Mouse (Mus musculus) urinary bladder, postnatal 4 days (tissue): ENCODE results near the gene Ccdc173.
"Not testable (repeated sequence)": the region's sequence is repeated elsewhere in the genome, so short reads cannot be mapped to it uniquely, and the experiment has no call there.

Experiments
- DNase-seq, 2 experiments: peaks; one replicate each; pipeline ENCODE4 v3.0.0; 2021 to 2022; ENCODE audit warnings: low spot score in 2 of 2

Ccdc173 gene

DNA sequence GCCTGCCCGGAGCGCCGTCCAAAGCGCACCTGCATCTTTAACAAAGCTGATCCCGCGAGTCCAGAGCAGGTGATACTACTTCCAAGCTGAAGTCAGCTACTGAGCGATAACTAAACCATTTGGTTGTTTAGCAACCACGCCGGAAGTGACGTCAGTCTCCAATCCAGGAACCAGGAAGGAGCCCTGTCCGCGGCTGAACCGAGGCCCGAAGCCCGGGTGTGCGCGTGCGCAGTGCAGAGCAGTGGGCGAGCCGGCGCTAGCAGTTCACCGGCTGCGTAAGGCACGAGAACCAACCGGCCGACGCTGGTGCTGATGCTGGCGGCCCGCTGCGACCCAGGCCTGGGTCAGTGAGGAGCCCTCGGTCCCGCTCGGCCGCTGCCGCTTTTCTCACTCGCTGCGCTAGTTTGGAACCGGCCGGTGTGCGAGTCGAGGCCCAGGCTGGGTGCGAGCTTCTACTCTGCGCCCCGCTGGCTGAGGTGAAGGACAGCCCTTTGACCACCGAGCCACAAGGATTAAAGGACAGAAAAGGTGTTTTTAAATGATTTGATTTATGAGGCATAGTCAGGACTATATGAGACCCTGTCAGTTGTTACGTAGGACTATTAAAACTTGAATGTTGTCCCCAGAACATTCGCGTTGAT, at the start of gene Ccdc173, which contains the start of gene Phospho2:
Gene Ccdc173, minus strand, starts transcription at position 147 of the 641 bp plus-strand sequence.
Gene Phospho2, plus strand, starts transcription at position 195 of the 641 bp plus-strand sequence.
- DNase-seq, result peak; percentile 96 to 99

DNA sequence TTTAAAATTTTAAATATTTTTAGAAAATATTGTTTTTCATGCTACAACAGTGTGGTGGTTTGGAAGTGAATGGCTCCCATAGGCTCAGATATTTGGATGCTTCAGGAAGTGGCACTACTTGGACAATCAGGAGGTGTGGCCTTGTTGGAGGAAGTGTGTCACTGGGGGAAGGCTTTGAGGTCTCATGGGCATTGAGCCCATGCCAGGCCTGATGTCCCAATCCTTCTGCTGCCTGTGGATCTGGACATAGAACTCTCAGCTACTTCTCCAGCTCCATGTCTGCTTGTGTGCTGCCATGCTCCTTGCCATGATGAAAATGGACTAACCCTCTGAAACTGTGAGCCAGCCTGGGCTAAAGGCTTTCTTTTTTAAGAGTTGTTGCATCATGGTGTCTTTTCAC, 49.3 kb upstream of the Ccdc173 start:
- DNase-seq, result peak in 1 of 2 experiments; percentile 4

DNA sequence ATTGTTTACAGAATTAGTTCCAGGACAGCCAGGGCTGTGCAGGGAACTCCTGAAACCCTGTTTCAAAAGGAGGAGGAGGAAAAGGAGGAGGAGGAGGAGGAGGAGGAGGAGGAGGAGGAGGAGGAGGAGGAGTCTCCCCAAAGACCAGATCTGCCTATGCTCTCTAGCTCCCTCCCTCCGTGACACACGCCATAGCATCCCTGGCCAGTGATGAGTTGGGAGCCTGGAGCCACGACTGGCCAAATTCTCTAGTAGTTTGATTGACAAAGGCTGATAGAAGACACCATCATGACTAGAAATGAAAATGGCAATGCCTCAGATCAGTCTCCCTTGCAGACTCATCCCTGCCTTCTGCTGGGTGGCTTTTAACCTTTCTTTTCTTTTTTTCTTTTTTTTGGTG, 48.6 kb upstream of the Ccdc173 start:
- DNase-seq, result peak in 1 of 2 experiments; percentile 38

DNA sequence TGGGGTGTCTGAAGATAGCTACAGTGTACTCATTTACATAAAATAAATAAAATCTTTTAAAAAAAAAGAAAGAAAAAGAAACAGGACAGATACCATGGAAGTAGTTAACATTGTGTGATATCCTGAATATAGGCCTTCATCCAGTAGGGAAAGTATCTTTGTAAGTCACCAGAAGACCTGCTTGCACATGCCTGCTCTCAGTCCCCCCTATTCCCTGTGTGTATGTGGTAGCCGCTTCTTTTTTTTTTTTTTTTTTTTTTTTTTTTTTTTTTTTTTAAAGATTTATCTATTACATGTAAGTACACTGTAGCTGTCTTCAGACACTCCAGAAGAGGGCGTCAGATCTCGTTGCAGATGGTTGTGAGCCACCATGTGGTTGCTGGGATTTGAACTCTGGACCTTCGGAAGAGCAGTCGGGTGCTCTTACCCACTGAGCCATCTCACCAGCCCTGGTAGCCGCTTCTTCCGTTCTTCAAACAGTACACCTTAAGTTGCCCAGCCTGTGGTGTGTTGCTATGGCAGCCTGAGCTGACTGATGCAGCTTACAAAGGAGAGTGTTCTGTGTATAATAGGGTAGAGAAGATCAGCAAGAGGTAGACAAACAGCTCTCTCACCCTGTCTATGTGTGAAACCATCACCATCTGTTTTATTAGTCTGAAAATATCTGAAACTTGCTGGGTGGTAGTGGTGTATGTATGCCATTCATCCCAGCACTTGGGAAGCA, 48.0 kb upstream of the Ccdc173 start:
- no peak for DNase-seq

DNA sequence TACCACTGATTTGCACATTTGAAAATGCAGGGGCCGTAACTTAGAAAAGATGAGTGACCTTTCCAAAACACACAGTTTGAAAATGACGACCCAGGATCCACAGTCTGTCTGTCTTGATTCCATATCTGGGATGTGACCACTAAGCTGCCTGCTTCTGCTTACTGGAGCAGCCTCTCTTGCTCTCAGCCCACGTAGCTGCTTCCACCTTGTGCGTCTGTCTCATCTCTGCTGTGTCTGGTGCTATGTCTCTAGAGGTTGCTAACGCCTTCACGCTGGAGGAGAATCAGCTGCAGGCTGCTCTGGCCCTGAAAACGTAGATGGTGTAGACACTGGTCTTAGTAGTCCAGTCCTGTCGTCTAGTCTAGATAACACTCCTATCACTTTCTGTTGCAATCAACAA, 40.7 kb upstream of the Ccdc173 start:
- DNase-seq, result peak in 1 of 2 experiments; percentile 4

DNA sequence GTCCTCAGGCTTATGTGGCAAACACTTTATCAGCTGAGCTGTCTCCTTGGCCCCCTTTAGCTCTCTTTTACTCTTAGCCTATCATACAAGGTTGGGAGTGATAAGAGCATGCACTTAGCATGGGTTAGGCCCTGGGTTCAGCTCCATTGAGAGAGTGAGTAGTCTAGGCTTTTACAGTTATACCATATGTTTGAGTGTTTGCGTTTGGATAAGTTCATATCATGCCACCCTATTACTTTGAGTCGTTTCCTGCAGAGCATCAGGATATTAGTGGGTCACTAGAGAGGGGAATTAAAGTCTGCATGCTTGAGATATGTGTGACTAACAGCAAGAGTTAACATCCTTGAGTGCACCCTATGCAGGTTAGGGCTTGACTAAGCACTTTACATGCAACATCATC, 40.3 kb upstream of the Ccdc173 start:
- DNase-seq, result no peak

DNA sequence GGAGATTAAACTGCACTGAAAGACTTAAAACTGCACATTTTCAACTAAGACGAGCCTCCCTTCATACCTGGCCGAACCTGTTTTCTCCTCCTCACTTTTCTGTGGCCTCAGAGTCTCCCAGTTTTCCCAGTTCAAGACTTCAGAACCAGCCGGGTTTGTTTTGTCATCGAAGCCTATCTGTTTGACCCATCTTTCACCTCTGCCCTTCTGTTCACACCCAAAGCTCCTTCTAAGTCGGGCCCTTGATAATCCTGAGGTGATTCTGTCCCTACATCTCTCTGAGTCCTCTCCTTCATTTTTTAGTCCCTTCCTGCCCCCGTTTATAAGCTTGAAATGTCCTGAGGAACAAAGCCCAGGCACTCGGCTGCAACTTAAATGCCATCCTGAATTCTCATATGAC, 38.7 kb upstream of the Ccdc173 start:
- DNase-seq, result peak in 1 of 2 experiments; percentile 50

DNA sequence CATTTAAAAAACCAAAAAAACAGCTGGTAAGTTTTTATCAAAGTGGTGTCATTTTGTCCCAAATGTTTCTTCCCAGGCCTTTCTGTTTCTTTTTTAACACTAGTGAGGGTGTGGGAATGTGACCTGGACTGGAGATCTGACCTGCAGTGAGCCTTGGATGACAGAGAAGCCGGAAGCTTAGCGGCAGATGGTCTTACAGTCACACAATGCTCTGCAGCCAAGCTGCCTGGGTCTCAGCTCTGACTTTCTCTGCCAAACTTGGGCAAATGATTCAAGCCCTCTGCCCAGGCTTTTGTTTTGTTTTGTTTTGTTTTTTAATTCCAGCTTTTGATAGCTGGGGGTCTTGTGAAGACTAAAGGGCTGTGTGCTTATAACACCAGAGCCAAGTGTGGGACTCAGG, 37.0 kb upstream of the Ccdc173 start:
- peak in 1 of 2 experiments; percentile 36 for DNase-seq

DNA sequence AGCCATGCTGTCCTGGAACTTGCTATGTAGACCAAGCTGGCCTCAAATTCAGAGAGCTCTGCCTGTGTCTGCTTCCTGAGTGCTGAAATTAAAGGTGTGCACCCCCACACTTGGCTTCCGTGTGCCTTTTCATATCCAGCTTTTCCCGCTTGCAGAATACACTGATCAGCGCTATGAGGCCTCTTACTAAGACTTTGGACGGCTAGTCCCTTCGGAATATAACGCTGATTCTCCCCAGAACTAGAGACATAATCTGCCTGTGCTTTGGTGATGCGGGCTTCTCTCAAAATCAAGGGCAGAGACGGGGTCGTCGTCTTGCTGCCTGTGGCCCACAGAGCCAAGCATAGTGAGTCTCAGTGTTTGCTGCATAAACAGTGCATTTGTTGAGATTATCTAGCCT, 36.5 kb upstream of the Ccdc173 start:
- peak in 1 of 2 experiments; percentile 10 for DNase-seq

DNA sequence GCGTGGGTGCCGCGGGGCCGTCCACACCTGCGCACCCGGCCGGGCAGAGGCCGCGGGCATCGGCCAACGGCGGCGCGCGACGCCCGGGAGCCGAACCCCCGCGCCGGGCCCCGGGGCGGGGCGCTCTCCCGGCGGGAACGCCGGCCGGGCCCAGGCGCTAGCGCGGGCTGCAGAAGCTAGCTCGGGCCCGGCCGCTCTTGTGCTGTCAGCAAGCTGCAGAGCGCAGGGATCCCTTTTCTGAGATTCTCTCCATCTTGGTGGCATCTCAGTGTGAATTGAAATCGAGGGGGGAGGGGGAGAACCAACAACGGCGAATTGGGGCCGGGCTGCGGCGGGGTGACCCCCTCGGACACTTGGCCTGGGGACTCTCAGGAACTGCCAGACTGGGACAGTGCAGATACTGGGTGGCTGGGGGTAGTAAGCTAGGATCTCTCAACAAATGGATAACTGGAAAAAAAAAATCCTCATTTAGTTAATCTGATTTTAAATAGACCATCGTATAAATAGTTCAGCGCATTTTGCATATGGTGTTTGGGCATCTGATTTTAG, 33.8 kb upstream of the Ccdc173 start:
- DNase-seq, result peak; percentile 34 to 60

DNA sequence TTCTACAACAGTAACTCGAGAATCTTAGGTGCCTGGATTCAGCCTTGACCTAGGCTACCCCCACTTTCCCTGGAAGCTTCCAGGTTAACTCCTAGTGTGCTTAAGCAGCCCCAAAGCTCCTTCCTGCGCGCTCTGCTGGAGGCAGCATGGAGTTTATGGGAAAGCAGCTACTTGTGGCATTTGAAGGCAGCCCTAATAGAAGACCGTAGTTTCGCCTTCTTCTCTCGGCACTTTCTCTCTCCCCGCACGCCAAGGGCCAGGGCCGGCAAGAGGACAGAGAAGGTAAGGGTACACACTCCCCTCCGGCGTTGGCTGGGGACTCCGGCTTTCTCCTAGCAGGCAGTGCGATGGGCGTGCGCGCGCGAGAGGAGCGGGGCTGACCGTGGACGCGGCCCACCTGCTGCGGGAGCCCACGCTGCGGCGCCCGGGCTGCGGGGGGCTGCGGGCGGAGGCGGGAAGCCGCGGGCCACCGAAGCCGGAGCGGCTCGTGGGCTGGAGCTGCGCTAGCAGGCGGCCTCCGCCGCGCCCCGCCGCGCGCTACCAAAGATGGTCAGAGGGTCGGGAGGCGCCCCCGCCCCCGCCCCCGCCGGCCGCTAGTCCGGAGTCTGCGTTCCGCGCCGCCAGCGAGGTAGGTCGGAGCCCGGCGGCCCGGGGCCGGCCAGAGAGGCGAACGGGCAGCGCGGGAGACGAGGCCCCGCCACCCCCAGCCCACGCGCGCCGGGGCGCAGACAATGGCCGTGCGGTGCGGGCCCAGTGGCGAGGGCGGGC, 33.2 kb upstream of the Ccdc173 start:
- peak; percentile 48 to 63 for DNase-seq

DNA sequence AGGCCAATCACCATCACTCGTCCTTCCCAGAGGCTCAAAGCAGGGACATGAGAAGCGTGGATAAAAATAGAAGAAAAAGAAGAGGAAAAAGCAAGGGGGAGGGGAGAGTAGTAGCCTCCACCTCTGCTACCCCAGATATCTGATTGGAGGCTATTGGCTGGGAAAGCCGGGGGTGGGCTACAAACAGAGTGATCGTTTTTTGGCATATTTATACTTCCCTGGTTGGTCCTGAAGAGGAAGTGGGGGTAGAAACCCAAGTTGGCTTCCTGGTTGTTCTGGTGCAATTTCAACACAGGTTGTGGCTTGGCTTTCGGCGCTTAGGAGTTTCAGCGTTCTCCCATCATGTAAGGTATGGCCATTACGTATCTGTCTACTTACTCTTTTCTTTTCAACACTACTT, 32.3 kb upstream of the Ccdc173 start, which contains the start of gene Klhl23:
Gene Klhl23, plus strand, starts transcription at position 234 of the 400 bp plus-strand sequence.
- peak in 1 of 2 experiments; percentile 55 for DNase-seq

DNA sequence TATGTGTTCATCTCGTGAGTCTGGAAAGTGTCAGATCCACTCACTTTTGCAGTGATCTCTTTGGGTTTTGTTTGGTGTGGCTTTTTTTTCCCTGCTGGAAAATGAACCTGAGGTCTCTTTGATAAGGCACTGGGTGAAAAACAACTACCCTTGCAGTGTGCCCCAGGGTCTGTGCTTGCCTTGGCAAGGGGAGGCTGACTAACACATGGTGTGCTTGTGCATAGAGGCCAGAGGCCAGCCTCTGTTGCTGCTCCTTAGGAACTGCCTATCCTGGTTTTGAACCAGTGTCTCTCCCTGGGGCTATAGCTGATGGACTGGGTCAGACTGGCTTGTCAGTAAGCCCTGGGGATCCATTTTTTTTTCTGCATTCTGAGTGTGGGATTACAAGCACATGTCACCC, 30.8 kb upstream of the Ccdc173 start:
- DNase-seq, result peak in 1 of 2 experiments; percentile 28

DNA sequence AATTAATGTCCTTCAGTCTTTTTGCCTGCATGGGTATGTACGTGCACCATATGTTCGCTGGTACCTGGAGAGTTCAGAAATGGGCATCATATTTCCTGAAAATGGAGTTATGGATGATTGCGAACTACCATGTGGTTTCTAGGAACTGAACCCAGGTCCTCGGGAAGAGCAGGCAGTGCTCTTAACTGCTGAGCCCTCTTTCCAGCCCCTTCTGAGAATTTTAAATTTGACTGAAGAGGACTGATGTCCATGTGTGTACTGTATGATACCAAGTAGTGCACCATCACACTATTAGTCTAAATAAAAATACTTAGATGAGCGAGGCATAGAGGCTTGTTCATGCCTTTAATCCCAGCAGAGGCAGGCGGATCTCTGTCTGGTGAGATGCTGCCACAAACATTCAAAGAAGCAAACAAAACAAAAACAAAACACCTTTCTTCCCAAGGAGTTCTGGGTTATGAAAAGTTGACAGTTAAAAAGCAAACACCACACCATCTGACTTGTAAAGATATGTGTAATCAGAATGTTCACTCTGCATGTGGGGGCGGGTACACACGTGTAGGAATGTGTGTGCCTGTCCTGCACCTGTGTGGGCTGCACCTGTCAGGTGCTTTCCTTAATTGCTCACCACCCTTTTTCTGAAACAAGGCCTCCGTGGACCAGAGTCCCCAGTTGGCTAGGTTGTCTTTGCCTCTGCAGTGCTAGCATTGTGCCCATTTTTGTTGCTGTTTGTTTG, 29.1 kb upstream of the Ccdc173 start:
- no peak for DNase-seq

DNA sequence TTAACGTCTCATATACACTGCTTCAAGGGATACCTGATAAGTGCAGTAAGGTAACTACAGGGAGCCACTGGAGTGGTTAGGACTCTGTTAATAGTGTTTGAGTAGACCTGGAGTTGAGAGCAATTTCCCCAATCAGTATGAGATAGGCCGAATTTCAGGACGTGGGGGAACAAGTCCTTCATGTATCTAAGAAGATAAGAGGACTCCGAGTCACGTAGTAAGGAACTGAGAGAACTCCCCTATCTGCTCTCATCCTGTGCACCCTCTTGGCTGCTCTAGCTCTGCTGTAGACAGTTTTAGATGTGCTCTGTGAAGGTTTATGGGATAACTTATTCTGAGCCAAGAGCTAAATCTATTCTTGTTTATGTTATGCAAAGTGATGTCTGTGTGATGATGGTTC, 27.2 kb upstream of the Ccdc173 start:
- DNase-seq, result no peak

DNA sequence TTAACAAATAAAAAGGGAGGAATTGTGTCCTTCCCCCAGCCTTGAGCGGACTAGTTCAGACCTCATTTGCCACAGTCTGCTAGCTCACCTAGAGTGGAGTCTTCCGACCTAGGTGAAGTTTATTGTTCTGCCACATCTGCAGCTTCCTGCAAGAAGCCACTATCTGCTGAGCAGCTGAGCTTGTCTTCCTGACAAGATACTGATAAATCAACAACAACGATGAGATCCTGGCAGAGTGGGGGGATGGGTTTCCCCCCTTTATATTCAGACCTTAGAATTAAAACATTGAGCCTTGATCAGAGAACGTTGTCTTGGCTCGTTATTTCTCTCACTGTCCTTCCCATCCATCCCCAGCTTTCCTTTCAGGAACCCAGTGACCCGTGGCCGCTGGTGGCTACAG, 22.0 kb upstream of the Ccdc173 start:
- DNase-seq, result not testable (repeated sequence)

DNA sequence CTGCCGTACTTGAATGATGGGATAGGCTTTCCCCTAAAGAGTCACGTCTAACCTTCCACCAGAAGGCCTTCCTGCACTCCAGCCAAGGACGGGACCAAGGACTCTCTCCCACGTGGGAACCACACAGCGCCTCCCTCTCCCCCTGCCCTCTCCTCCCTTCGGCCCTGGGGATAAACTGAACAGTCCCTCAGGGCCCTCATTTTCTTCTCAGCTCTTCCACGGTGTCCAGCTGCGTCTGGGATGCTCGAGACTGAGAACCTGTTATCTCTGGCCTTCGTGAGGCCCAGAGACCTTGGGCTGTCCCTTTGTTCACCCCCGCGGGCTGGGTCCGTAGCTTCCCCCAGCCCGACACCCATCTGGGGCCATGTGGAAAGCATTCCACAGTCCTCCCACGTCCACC, 20.8 kb upstream of the Ccdc173 start:
- peak in 1 of 2 experiments; percentile 23 for DNase-seq

DNA sequence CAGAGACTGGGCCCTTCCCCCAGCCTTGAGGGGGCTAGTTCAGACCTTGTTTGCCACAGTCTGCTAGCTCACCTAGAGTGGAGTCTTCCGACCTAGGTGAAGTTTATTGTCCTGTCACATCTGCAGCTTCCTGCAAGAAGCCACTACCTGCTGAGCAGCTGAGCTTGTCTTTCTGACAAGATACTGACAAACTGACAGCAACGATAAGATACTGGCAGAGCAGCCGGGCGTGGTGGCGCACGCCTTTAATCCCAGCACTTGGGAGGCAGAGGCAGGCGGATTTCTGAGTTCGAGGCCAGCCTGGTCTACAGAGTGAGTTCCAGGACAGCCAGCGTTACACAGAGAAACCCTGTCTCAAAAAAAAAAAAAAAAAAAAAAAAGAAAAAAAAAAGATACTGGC, 15.3 kb upstream of the Ccdc173 start:
- DNase-seq, result peak in 1 of 2 experiments; percentile 5

DNA sequence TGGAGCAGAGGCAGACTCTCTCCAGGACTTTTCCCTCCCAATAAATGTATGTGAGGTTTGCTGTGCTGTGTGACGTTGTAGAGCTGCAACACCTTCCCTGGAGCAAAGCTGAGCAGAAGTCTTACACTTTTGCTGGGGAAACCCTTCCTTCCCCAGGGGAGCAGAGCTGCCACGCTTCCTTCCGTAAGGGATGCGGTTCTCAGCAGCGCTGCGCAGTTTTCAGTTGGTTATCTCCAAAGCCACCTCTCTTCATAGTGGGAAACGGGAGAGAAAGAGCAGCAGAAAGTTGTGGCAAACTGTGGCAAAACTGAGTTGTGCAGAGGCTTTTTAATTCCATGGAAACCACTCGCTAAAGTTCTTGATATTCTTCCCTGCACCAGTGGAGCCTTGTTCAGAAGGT, 14.4 kb upstream of the Ccdc173 start:
- peak in 1 of 2 experiments; percentile 22 for DNase-seq

DNA sequence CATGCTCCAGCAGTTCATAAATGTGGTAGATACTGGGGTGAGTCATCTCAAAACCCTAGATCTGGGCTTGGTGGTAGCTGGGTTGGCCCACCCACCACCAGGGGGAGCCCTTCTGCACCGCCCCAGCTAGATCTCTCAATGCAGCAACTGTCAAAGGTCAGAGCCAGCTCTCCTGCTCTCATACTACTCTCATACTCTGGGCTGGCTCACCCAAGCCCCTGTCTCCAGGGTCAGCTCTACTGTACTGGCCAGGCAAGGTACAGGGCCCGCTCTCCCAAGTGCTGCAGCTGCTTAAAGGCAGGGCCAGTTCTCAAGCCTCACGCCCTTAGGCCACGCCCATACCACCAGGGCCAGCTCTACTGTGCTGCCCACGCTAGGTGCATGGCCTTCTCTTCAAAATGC, 13.5 kb upstream of the Ccdc173 start:
- DNase-seq, result peak; percentile 64 to 65

DNA sequence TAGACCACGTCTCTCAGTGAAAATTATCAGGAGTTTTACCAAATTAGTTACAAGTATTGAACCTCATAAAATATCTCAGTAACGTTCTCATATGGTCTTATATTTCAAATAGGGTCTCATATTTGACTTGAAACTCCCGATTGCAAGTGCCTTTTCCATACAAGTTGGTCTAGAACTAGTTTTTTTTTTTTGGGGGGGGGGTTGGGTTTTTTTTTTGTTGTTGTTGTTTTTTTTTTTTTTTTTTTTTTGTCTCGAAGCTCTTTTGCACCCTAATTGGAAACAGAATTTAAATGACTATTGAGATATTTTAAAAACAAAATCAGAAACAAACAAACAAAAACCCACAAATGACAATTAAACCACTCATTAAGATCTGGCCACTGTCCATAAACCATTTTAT, 1.3 kb upstream of the Ccdc173 start:
- no peak for DNase-seq
